Mouse (Mus musculus) embryo, embryonic 11 days (tissue): Measurements from ENCODE around the gene Slc6a21.
"Not testable (repeated sequence)": the region's sequence is repeated elsewhere in the genome, so short reads cannot be mapped to it uniquely, and the experiment has no call there.

Experiments
- DNase-seq: peaks from one replicate; pipeline ENCODE4 v3.0.0-alpha.2; 2015

Slc6a21 gene

GRCm38 (mm10) chr7:45277136-45277760 is at the start of gene Slc6a21:
Slc6a21 (plus strand) TSS chr7:45277513.
- peak; percentile 64 for DNase-seq

- DNase-seq = no peak
Observed at GRCm38 (mm10) chr7:45228548-45228947, 48.8 kb upstream of the Slc6a21 start.

- no peak for DNase-seq
Observed at GRCm38 (mm10) chr7:45229046-45229445, 48.3 kb upstream of the Slc6a21 start.

GRCm38 (mm10) chr7:45229459-45230203 is 47.7 kb upstream of the Slc6a21 start:
- DNase-seq = no peak

- DNase-seq = no peak
Observed at GRCm38 (mm10) chr7:45231192-45231591, 46.1 kb upstream of the Slc6a21 start.

GRCm38 (mm10) chr7:45231941-45232340 is 45.4 kb upstream of the Slc6a21 start:
- DNase-seq = no peak

- DNase-seq = no peak
Observed at GRCm38 (mm10) chr7:45232716-45233465, 44.4 kb upstream of the Slc6a21 start.

GRCm38 (mm10) chr7:45233580-45234332 is 43.6 kb upstream of the Slc6a21 start:
- peak; percentile 58 for DNase-seq

- DNase-seq = peak; percentile 61
Observed at GRCm38 (mm10) chr7:45234333-45234841, 42.9 kb upstream of the Slc6a21 start.

GRCm38 (mm10) chr7:45234922-45235571 is 42.3 kb upstream of the Slc6a21 start:
- DNase-seq = peak; percentile 83

GRCm38 (mm10) chr7:45235656-45236180 is 41.6 kb upstream of the Slc6a21 start:
- DNase-seq = no peak

- DNase-seq = no peak
Observed at GRCm38 (mm10) chr7:45237747-45238699, 39.3 kb upstream of the Slc6a21 start.

GRCm38 (mm10) chr7:45238723-45239496 is 38.4 kb upstream of the Slc6a21 start, which contains the start of gene Cd37:
Cd37 (minus strand) TSS chr7:45239115.
- DNase-seq = no peak

- no peak for DNase-seq
Observed at GRCm38 (mm10) chr7:45240109-45240508, 37.2 kb upstream of the Slc6a21 start.

GRCm38 (mm10) chr7:45240633-45241388 is 36.5 kb upstream of the Slc6a21 start, which contains the start of gene Slc6a16:
Slc6a16 (plus strand) TSS chr7:45241085.
- DNase-seq = peak; percentile 73

- no peak for DNase-seq
Observed at GRCm38 (mm10) chr7:45241389-45241749, 35.9 kb upstream of the Slc6a21 start.

GRCm38 (mm10) chr7:45247666-45248065 is 29.6 kb upstream of the Slc6a21 start:
- DNase-seq = no peak

- no peak for DNase-seq
Observed at GRCm38 (mm10) chr7:45253806-45254205, 23.5 kb upstream of the Slc6a21 start.

GRCm38 (mm10) chr7:45255822-45256221 is 21.5 kb upstream of the Slc6a21 start:
- not testable (repeated sequence) for DNase-seq
